Mouse (Mus musculus): ENCODE results near the gene Cabin1.

Cabin1 gene

GRCm38 (mm10) chr10:75607253-75607652, 156.9 kb downstream of the Cabin1 start:
- ATAC-seq (ENCODE audit: insufficient number of reproducible peaks, low FRiP score, low TSS enrichment), result no peak

DNA sequence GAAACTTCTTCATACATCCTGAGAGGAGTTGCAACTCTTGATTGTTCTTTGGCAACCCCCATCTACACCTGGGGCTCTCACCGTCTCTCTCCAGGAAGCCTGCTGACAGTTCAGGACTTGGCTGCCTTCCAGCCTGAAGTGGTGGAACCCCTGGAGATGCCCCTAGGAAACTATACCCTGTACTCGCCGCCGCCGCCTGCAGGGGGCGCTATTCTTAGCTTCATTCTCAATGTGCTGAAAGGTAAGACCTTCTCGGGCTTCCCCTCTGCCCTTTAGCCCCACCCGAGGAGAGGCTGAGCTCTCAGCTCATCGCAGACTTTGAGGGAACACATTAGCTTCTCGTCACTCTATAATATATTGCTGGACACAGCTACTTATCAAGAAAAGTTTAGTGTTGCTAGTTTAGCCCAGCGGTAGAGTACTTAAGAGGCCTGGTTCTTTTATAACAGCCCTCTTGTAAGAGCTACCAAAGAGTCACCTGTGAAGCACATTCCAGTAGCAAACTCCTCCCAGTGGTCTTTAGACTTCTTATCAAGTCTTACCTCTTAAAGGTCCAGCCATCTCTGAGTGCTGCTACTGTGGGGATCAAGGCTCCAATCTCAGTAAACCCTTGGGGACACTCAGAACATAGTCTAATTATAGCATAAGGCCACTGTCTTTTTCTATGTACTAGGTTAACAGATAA, 158.8 kb downstream of the Cabin1 start:
- ATAC-seq (ENCODE audit: insufficient number of reproducible peaks, low FRiP score, low TSS enrichment), result no peak

DNA sequence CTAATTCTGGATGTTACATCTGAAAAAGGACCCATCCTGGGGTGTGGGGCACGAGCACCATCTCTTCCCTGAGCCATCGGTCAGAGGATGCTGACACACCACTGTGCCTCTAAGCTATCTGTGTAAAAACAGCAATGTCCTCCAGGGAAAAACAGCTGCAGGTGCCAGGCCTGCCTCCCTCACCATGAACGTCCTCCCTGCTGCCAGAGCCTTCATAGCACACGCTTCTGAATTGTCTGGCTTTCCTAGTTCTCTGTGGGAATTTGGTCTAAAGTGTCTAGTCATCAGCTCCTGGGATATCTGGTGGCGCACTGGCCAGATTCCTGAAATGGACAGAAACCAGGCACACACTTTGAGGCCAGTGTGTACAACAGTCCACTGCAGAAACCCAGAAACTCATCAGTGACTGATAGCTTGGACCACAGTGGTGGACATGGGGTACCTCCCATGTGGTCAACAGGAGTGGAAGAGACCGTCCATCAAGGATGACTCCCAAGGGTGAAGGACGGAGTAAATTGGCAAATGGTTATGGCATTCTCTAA, 163.9 kb downstream of the Cabin1 start:
- ATAC-seq (ENCODE audit: insufficient number of reproducible peaks, low FRiP score, low TSS enrichment), result no peak
